Mouse (Mus musculus) heart, adult 2 months (tissue): ENCODE data around the gene Ano1.

ENCODE experiments used
- CTCF ChIP-seq: fragments of 200-600 bp; IDR thresholded peaks from 2 replicates; pipeline ENCODE4 v1.8.1; 2022; ENCODE audit warnings: antibody characterized with exemption, mild to moderate bottlenecking, moderate library complexity
- EP300 ChIP-seq: fragments of 200-500 bp; IDR thresholded peaks from 2 replicates; pipeline ENCODE4 v1.6.1; 2011; ENCODE audit warnings: low read depth, low read length, control low read depth; ENCODE audit not compliant: insufficient read depth
- POLR2A ChIP-seq: fragments of 200-500 bp; IDR thresholded peaks from 2 replicates; pipeline ENCODE4 v1.6.1; 2011; ENCODE audit warnings: mild to moderate bottlenecking, low read depth, low read length, control low read depth; ENCODE audit not compliant: insufficient read depth

DNA sequence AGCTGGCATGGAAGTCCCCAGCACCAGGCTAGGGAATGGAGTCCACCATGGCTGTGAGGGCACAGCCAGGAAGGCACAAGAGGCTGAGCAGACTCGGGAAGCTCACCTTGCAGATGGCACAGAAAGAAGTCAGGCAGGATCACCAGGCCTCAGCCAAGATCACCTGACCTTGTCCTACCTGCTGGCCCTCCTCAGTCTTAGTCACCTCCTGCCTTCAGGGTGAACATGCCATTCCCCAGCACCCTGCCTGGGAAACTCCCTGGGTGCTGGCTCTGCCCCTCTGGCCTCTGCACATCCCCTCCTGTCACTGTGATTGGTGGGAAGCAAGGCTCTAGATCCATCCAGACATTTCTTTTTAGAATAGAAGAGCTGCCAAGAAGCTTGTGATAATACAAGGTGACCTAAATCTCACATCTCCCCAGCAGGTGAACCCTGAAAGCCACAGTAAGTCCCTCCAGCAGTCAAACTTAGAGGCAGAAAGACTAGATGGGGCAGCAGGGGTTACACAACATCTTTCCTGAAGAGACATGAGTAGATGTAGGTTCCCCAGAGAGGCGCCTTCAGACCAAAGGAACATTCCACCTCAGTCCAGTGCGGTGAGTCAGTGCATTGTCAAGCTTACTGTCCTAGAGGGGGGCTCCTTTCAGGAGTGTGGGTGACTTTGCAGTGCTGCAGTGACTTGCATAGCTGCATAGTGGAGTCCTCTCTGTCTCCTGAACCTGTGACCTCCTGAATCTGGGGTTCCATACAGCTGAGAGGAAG is 184.7 kb downstream of the Ano1 start:
- no peak for TF ChIP-seq CTCF
- TF ChIP-seq EP300, result no peak
- no peak for TF ChIP-seq POLR2A
